Mouse (Mus musculus) limb, embryonic 11.5 days (tissue): ENCODE results near the gene Sorbs1. TPM values are rescaled to one million over a fixed set of nuclear protein-coding genes. Genes with fewer than 3 reads are reported as not detected.

Experiments used
- ATAC-seq: fragments of 200-750 bp; cut with Nextera tagmentation; 2 replicates; pipeline ENCODE4 v1.8.0; 2017; ENCODE audit warnings: low read depth; ENCODE audit not compliant: insufficient number of reproducible peaks, low FRiP score, low TSS enrichment
- DNase-seq: peaks from one replicate; pipeline ENCODE4 v3.0.0-alpha.2; 2015; ENCODE audit warnings: low spot score
- H3K27ac ChIP-seq: fragments of 300-500 bp; sonication (generic); replicated peaks from 2 replicates; pipeline ENCODE4 v1.5.1; 2014; ENCODE audit warnings: low read depth, mild to moderate bottlenecking, low read length
- H3K27me3 ChIP-seq: fragments of 300-500 bp; sonication (generic); 2 replicates; pipeline ENCODE4 v1.6.1; 2014; ENCODE audit warnings: mild to moderate bottlenecking, low read length, mixed read lengths; ENCODE audit not compliant: control insufficient read depth, insufficient read depth
- H3K36me3 ChIP-seq: fragments of 300-500 bp; sonication (generic); 2 replicates; pipeline ENCODE4 v1.6.1; 2014; ENCODE audit warnings: mild to moderate bottlenecking, low read length, moderate library complexity, mixed read lengths; ENCODE audit not compliant: control insufficient read depth, insufficient read depth
- H3K4me1 ChIP-seq: fragments of 300-500 bp; sonication (generic); 2 replicates; pipeline ENCODE4 v1.6.1; 2014; ENCODE audit warnings: low read length, mixed read lengths; ENCODE audit not compliant: control insufficient read depth, insufficient read depth
- H3K4me2 ChIP-seq: fragments of 300-500 bp; sonication (generic); 2 replicates; pipeline ENCODE4 v1.6.1; 2014; ENCODE audit warnings: low read depth, mild to moderate bottlenecking, moderate library complexity; ENCODE audit not compliant: severe bottlenecking
- H3K4me3 ChIP-seq: fragments of 300-500 bp; sonication (generic); 2 replicates; pipeline ENCODE4 v1.5.1; 2014; ENCODE audit warnings: low read depth, low read length
- H3K9ac ChIP-seq: fragments of 300-500 bp; sonication (generic); 2 replicates; pipeline ENCODE4 v1.6.1; 2014; ENCODE audit warnings: mild to moderate bottlenecking, low read length
- H3K9me3 ChIP-seq: fragments of 300-500 bp; sonication (generic); 2 replicates; pipeline ENCODE4 v1.6.1; 2016; ENCODE audit warnings: low read length; ENCODE audit not compliant: control insufficient read depth
- WGBS: fragments of 180-500 bp; shearing (Covaris S2); extraction: QIAGEN DNeasy Blood & Tissue Kit; methylation state at CpG from one replicate; pipeline ENCODE4 v1.1.7; 2014; 5-methylcytosine and 5-hydroxymethylcytosine counted together
- polyA plus RNA-seq: library from polyadenylated mRNA; unstranded; fragments of >200 nt; fragmentation: Nextera tagmentation; extraction: Ambion mirVana; gene quantifications from 2 replicates; pipeline ENCODE4 v1.2.1, GENCODE M21; 2014

Gene Sorbs1
- polyA plus RNA-seq, 1 experiment from 2014 or later: 25.8 TPM

- Histone ChIP-seq H3K4me2 (no peak overlapping the region), H3K4me1 (0 out of 2 replicates have a peak, but pooled peaks cover 2% of the 10 kb centered on the region), H3K27me3 (no peaks in the 10 kb centered on the region), H3K9me3 (no peaks in the 10 kb centered on the region), H3K36me3 (no peaks in the 10 kb centered on the region), H3K27ac (no peak overlapping the region), H3K4me3 (no peak overlapping the region), H3K9ac (no peak overlapping the region)
- WGBS: 81% methylated on average over 11 of the region's 11 CpGs
- ATAC-seq (no peak), DNase-seq (no peak)
Measured at GRCm38 (mm10) chr19:40487561-40487960, 26.0 kb downstream of the Sorbs1 start.

DNA sequence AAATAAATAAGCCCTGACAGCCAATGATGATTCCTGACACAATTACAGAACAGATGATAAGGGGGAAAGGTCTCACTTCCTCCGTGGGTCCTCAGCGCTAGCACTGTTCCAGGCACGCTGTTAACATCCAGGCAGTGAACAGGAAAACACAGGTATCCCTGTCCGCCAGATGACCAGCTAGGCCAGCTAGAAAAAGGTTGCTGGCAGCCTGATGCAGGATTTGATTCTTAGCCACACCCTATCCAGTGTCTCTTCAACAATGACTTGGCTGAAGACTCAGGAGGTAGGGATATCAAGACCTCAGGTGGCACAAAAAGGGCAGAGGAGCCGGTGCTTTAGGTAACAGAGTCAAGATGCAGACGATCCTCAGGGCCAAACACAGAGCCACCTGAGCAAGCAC, 32.5 kb downstream of the Sorbs1 start:
- 85% methylated on average over 6 of the region's 6 CpGs for WGBS
- H3K27ac ChIP-seq: no peak overlapping the region

GRCm38 (mm10) chr19:40478161-40478575, 35.4 kb downstream of the Sorbs1 start:
- Histone ChIP-seq H3K4me2 (no peak overlapping the region), H3K4me3 (no peak overlapping the region), H3K36me3 (no peaks in the 10 kb centered on the region), H3K9me3 (no peaks in the 10 kb centered on the region), H3K9ac (no peak overlapping the region), H3K27ac (no peak overlapping the region), H3K4me1 (no peaks in the 10 kb centered on the region), H3K27me3 (no peaks in the 10 kb centered on the region)
- DNase-seq (no peak), ATAC-seq (no peak)
- 79% methylated on average over 10 of the region's 10 CpGs for WGBS

More for the DNA sequence above, 32.5 kb downstream of the Sorbs1 start:
- Histone ChIP-seq H3K4me1 (no peaks in the 10 kb centered on the region), H3K4me2 (no peak overlapping the region), H3K27me3 (no peaks in the 10 kb centered on the region), H3K9ac (no peak overlapping the region), H3K4me3 (no peak overlapping the region), H3K9me3 (no peaks in the 10 kb centered on the region), H3K36me3 (no peaks in the 10 kb centered on the region)
- no peak for DNase-seq
- no peak for ATAC-seq

GRCm38 (mm10) chr19:40477445-40477941, 36.1 kb downstream of the Sorbs1 start:
- Histone ChIP-seq H3K27me3 (no peaks in the 10 kb centered on the region), H3K9me3 (no peaks in the 10 kb centered on the region), H3K4me2 (no peak overlapping the region), H3K27ac (no peak overlapping the region), H3K36me3 (no peaks in the 10 kb centered on the region), H3K4me3 (no peak overlapping the region), H3K4me1 (no peaks in the 10 kb centered on the region), H3K9ac (no peak overlapping the region)
- ATAC-seq (no peak), DNase-seq (no peak)
- 66% methylated on average over 5 of the region's 5 CpGs for WGBS

DNA sequence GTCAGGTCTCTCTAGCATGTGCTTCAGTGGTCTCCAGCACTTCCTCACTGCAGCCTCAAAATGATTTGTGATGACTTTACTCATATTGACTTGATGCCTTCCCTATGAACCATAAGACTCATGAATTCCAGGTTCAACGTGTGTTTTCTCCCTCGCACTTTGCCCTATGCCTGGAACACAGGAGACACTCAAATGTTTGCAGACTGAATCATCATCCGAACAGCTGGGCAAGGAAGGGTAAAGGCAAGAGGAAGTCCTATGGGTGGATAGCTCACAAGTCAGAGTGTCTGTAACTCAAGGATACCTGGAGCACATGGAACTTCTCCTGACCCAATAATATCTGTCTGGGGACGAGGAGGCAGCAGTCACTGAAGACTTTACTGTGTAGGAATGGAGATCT, 37.1 kb downstream of the Sorbs1 start:
- 87% methylated on average over 4 of the region's 4 CpGs for WGBS
- H3K4me2 ChIP-seq: no peak overlapping the region
- no peaks in the 10 kb centered on the region for H3K4me1 ChIP-seq
- H3K27me3 ChIP-seq: no peaks in the 10 kb centered on the region
- no peak overlapping the region for H3K9ac ChIP-seq
- H3K4me3 ChIP-seq: no peak overlapping the region
- no peaks in the 10 kb centered on the region for H3K36me3 ChIP-seq
- DNase-seq (no peak), ATAC-seq (no peak)
- H3K27ac ChIP-seq: no peak overlapping the region
- H3K9me3 ChIP-seq: no peaks in the 10 kb centered on the region

DNA sequence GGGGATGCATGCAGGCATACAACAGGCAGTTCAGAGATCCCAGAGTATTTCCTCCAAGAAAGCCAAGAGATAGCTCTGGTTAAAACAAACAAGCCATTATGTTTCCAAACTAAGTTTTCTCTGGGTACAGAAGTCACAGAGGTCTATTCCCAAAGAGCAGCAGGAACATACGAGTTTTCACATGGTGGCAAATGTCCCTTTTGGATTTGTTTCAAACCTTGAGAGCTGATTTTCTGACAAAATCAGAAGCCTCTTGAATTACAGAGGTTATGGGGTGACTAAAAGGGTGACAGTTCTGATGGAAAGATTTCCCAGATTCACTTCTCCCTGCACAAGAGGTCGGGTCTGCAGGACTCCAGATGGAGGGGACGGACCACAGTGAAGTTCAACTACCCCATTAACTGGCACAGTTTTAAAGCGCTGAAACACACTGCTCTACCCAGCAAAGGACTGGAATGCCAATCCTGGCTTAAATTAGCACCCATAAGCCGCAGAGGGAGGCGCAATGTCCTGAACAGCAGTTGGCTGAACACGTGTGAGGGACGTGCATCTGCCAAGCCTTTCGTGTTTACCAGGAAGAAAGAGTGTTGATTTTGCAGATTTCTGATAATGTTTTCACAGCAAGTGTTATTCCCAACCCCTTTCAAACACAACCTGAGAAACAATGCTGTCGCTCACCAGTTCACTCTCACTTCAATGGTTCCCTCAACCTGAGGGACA, 41.9 kb downstream of the Sorbs1 start:
- 73% methylated on average over 10 of the region's 10 CpGs for whole genome bisulfite sequencing
- DNase-seq (no peak), ATAC-seq (no peak)
- H3K4me1 ChIP-seq: no peaks in the 10 kb centered on the region
- H3K9me3 ChIP-seq: no peaks in the 10 kb centered on the region
- H3K36me3 ChIP-seq: no peaks in the 10 kb centered on the region
- no peak overlapping the region for H3K9ac ChIP-seq
- H3K4me3 ChIP-seq: no peak overlapping the region
- no peak overlapping the region for H3K27ac ChIP-seq
- no peak overlapping the region for H3K4me2 ChIP-seq
- H3K27me3 ChIP-seq: no peaks in the 10 kb centered on the region

DNA sequence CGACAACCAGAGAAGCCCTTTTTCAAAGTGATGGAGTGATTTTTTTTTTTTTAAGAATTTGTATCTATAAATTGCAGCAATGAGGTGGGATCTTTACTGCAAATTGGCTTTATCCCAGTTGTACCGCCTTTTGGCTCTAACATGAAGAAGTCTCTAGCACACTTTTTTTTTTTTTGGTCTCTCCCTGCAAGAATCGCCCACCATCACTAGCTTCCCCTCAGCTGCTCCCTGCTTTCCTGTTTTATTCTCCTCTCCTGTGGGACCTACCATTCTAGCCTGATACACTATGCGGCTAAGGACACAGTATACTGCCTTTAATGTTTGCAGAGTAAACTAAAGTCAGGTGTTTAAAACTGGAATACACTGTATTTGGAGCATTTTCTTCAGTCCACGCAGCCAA, 43.8 kb downstream of the Sorbs1 start:
- Histone ChIP-seq H3K9ac (no peak overlapping the region), H3K27ac (no peak overlapping the region), H3K4me3 (no peak overlapping the region), H3K4me2 (no peak overlapping the region), H3K36me3 (no peaks in the 10 kb centered on the region), H3K27me3 (no peaks in the 10 kb centered on the region), H3K9me3 (no peaks in the 10 kb centered on the region), H3K4me1 (no peaks in the 10 kb centered on the region)
- 90% methylated on average over 5 of the region's 5 CpGs for WGBS
- no peak for DNase-seq
- no peak for ATAC-seq

DNA sequence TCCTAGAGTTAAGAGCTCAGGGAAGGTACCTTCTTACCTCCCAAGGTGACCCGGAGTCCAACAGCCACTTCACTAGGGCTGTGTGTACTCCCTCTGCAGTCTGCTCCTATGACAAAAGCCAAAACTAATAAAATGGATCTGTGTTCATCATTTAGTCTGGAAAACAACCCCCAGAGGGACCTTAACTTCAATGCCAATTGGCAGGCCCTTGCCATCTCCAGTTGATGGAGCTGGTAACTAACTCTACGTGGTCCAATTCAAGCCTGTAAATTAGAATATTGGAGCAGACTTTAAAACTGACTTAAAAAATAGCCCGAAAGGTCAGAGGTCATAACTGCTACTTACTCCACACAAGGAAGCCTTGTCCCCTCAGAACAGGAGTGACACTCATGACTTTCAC, 45.3 kb downstream of the Sorbs1 start:
- no peaks in the 10 kb centered on the region for H3K36me3 ChIP-seq
- no peak overlapping the region for H3K27ac ChIP-seq
- H3K4me1 ChIP-seq: no peaks in the 10 kb centered on the region
- whole genome bisulfite sequencing: 82% methylated on average over 3 of the region's 3 CpGs
- H3K9ac ChIP-seq: no peak overlapping the region
- no peaks in the 10 kb centered on the region for H3K9me3 ChIP-seq
- no peak for DNase-seq
- no peak overlapping the region for H3K4me3 ChIP-seq
- H3K4me2 ChIP-seq: no peak overlapping the region
- no peaks in the 10 kb centered on the region for H3K27me3 ChIP-seq
- no peak for ATAC-seq

DNA sequence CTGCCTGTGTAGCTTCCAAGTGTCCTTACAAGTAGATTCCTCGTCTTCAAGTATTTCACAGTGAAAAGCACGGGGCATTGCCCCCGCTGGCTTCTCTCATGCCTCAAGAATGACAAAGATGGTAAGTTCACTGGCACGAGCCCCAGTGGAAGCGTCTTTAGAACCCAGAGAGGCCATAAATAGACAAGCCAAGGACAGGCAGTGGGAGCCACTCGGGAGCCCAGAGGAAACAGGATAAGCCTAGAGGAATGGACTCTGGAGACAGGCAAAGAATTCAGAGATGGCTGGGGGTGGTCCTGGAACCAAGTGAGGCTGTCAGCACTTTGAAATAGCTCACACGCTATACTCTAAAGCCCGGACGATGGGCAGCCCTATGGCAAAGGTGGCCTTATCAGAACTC, 45.8 kb downstream of the Sorbs1 start:
- Histone ChIP-seq H3K9me3 (no peaks in the 10 kb centered on the region), H3K36me3 (no peaks in the 10 kb centered on the region), H3K4me1 (0 out of 2 replicates have a peak, but pooled peaks cover 3% of the 10 kb centered on the region), H3K4me2 (no peak overlapping the region), H3K9ac (no peak overlapping the region), H3K4me3 (no peak overlapping the region), H3K27me3 (no peaks in the 10 kb centered on the region), H3K27ac (no peak overlapping the region)
- DNase-seq (no peak), ATAC-seq (no peak)
- WGBS: 87% methylated on average over 9 of the region's 9 CpGs
